Mouse (Mus musculus) B cell, adult 2 months (primary cell): ENCODE results near the gene Olfr111.
"Not testable (repeated sequence)": the region's sequence is repeated elsewhere in the genome, so short reads cannot be mapped to it uniquely, and the experiment has no call there.

Experiments used
- DNase-seq, 2 experiments: peaks; one replicate each; pipeline ENCODE4 v3.0.0; 2022

Gene Olfr111

GRCm38 (mm10) chr17:37507730-37508129 is at the start of gene Olfr111:
TSS of gene Olfr111 (plus strand) at chr17:37508030.
- DNase-seq, result no peak

GRCm38 (mm10) chr17:37458616-37459015 is 49.2 kb upstream of the Olfr111 start, which contains the start of gene Olfr109:
TSS of gene Olfr109 (plus strand) at chr17:37458916.
- DNase-seq, result no peak

GRCm38 (mm10) chr17:37483452-37483851 is 24.4 kb upstream of the Olfr111 start, which contains the start of gene H2-M2:
TSS of gene H2-M2 (minus strand) at chr17:37483552.
- DNase-seq, result no peak

- no peak for DNase-seq
Measured at GRCm38 (mm10) chr17:37491930-37492518, 15.8 kb upstream of the Olfr111 start, which contains the start of gene Olfr110. TSS of gene Olfr110 (plus strand) at chr17:37492468.

- not testable (repeated sequence) for DNase-seq
Measured at GRCm38 (mm10) chr17:37524612-37525011, 16.8 kb downstream of the Olfr111 start.

GRCm38 (mm10) chr17:37525427-37525826 is 17.6 kb downstream of the Olfr111 start:
- not testable (repeated sequence) for DNase-seq

- DNase-seq, result no peak
Measured at GRCm38 (mm10) chr17:37535173-37535572, 27.3 kb downstream of the Olfr111 start.

- not testable (repeated sequence) for DNase-seq
Measured at GRCm38 (mm10) chr17:37538416-37538815, 30.6 kb downstream of the Olfr111 start.

GRCm38 (mm10) chr17:37541454-37542119 is 33.8 kb downstream of the Olfr111 start:
- DNase-seq, result no peak

GRCm38 (mm10) chr17:37543800-37544435 is 36.1 kb downstream of the Olfr111 start:
- no peak for DNase-seq

GRCm38 (mm10) chr17:37558913-37559615 is 51.2 kb downstream of the Olfr111 start:
- no peak for DNase-seq

- DNase-seq, result no peak
Measured at GRCm38 (mm10) chr17:37569351-37569750, 61.5 kb downstream of the Olfr111 start, which contains the start of gene Olfr112. TSS of gene Olfr112 (minus strand) at chr17:37569451.

- DNase-seq, result no peak
Measured at GRCm38 (mm10) chr17:37577563-37577962, 69.7 kb downstream of the Olfr111 start, which contains the start of gene Olfr113. TSS of gene Olfr113 (minus strand) at chr17:37577663.
